Mouse (Mus musculus) forebrain, embryonic 11.5 days (tissue): ENCODE measurements around the gene Olfr150. TPM values are rescaled to one million over a fixed set of nuclear protein-coding genes. Genes with fewer than 3 reads are reported as not detected.

Experiments
- polyA plus RNA-seq: library from polyadenylated mRNA; unstranded; fragments of >200 nt; fragmentation: Nextera tagmentation; extraction: Ambion mirVana; gene quantifications from 2 replicates; pipeline ENCODE4 v1.2.1, GENCODE M21; 2014

The Olfr150 gene
- polyA plus RNA-seq, 1 experiment from 2014 or later: not detected

Other genes with a start within 250 kb of the Olfr150 start
- gene Olfr44, start 237.0 kb upstream of the Olfr150 start, polyA plus RNA-seq: not detected in 2 replicates
- not detected in 2 replicates for gene Olfr957, start 215.2 kb upstream of the Olfr150 start, polyA plus RNA-seq
- not detected in 2 replicates for gene Olfr958, start 176.9 kb upstream of the Olfr150 start, polyA plus RNA-seq
- gene Olfr959, start 155.4 kb upstream of the Olfr150 start, polyA plus RNA-seq: not detected in 2 replicates
- gene AW551984, start 126.6 kb upstream of the Olfr150 start, polyA plus RNA-seq: 16.0 and 17.4 TPM in 2 replicates
- not detected in 2 replicates for gene Olfr148, start 120.3 kb upstream of the Olfr150 start, polyA plus RNA-seq
- gene Olfr960, start 109.6 kb upstream of the Olfr150 start, polyA plus RNA-seq: not detected in 2 replicates
- not detected in 2 replicates for gene Olfr961, start 85.9 kb upstream of the Olfr150 start, polyA plus RNA-seq
- gene Olfr963, start 63.8 kb upstream of the Olfr150 start, polyA plus RNA-seq: not detected in 2 replicates
- not detected in 2 replicates for gene Olfr149, start 23.9 kb upstream of the Olfr150 start, polyA plus RNA-seq
- gene Olfr965, start 19.6 kb upstream of the Olfr150 start, polyA plus RNA-seq: not detected in 2 replicates
- not detected in 2 replicates for gene Olfr967, start 15.3 kb downstream of the Olfr150 start, polyA plus RNA-seq
- gene Olfr968, start 52.3 kb downstream of the Olfr150 start, polyA plus RNA-seq: not detected in 2 replicates
- gene Olfr969, start 60.0 kb downstream of the Olfr150 start, polyA plus RNA-seq: not detected in 2 replicates
- not detected in 2 replicates for gene Olfr970, start 77.9 kb downstream of the Olfr150 start, polyA plus RNA-seq
- not detected in 2 replicates for gene Olfr971, start 105.9 kb downstream of the Olfr150 start, polyA plus RNA-seq
- gene Olfr972, start 135.4 kb downstream of the Olfr150 start, polyA plus RNA-seq: not detected in 2 replicates
- gene Olfr229, start 176.4 kb downstream of the Olfr150 start, polyA plus RNA-seq: not detected in 2 replicates
- not detected in 2 replicates for gene Olfr974, start 206.5 kb downstream of the Olfr150 start, polyA plus RNA-seq
- not detected in 2 replicates for gene Olfr975, start 221.1 kb downstream of the Olfr150 start, polyA plus RNA-seq
- gene Olfr976, start 230.2 kb downstream of the Olfr150 start, polyA plus RNA-seq: not detected in 2 replicates